Mouse (Mus musculus) bone marrow, adult 2 months (tissue): ENCODE data around the gene Hoxb4.

Experiments
- CTCF ChIP-seq: fragments of 200-500 bp; IDR thresholded peaks from 2 replicates; pipeline ENCODE4 v1.5.1; 2011; ENCODE audit warnings: low read length, control low read depth; ENCODE audit not compliant: control insufficient read depth, insufficient read depth
- POLR2A ChIP-seq: fragments of 200-500 bp; IDR thresholded peaks from 2 replicates; pipeline ENCODE4 v1.6.1; 2011; ENCODE audit warnings: low read depth, mild to moderate bottlenecking, control low read depth, low read length, borderline replicate concordance; ENCODE audit not compliant: control insufficient read depth

GRCm38 (mm10) chr11:96289837-96290236 is 28.2 kb upstream of the Hoxb4 start:
- TF ChIP-seq CTCF (no peak), POLR2A (no peak)
